Mouse (Mus musculus) CD4-positive, CD25-positive, alpha-beta regulatory T cell, adult 2 months (primary cell): ENCODE results near the gene Pck1.

Experiments
- DNase-seq: peaks from one replicate; pipeline ENCODE4 v3.0.0-alpha.2; 2012; ENCODE audit warnings: low read depth, low spot score

Pck1 gene

GRCm38 (mm10) chr2:173173521-173174511 lies 21.0 kb downstream of the Pck1 start:
- peak; percentile 89 for DNase-seq

DNA sequence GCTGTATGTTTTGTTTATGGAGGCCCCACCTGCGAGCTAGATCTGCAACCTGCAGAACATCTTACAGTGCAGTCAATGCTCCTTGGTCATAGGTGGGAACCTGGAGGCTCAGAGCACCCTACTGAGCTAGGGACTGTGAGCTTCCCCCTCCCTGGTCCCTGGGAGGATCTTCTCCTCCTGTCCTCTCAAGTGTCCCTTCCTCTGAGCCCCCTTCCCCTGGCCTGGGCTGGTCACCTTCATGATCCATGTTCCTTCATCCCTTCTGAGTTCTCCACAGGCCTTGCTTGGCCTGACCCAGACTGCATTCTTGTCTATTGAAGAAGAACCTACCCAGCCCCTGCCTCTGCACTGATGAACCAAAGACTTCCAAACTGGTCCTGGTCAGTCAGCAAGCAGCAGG lies 21.7 kb downstream of the Pck1 start:
- no peak for DNase-seq

- no peak for DNase-seq
These were observed 22.9 kb downstream of the Pck1 start for GRCm38 (mm10) chr2:173175703-173176102.

DNA sequence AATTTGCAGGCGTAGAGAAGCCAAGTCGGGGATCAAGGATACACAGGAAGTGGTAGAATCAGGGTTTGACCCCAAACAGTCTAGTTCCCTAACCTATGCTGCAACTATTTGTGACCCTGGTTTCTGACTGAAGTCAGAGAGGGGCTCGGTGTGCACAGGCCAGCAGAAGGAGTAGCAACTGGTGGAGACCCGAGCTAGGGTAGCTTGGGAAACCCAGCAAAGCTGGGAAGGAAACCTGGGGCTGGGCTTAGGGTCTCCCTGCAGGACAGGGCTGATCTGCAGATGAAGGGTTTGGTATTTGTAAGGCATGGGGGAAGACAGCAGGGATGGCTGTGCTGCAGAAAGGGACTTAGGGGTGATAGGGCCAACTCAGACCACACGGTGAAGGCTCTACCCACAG lies 24.6 kb downstream of the Pck1 start:
- DNase-seq = no peak

DNA sequence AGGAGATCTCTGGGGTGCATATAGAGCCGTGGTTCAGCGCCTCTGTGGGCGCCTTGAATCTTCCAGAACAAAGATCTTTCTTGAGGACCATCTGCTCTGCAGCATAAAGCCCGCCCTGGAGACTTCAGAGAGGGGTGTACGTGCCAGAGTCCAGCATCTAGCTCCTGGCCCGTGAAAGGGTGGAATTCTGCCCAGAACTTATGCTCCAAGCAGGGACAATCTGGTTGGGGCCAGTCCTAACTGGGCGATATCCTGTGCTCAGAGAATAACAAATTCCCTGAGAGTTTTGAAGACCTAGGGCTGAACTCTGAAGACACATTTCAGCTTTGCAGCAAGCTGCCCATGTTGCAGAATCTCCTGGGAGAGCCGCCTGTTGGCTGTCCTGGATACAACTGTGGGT lies 25.1 kb downstream of the Pck1 start:
- no peak for DNase-seq

- no peak for DNase-seq
These were observed 26.2 kb downstream of the Pck1 start for GRCm38 (mm10) chr2:173179046-173179445.

DNA sequence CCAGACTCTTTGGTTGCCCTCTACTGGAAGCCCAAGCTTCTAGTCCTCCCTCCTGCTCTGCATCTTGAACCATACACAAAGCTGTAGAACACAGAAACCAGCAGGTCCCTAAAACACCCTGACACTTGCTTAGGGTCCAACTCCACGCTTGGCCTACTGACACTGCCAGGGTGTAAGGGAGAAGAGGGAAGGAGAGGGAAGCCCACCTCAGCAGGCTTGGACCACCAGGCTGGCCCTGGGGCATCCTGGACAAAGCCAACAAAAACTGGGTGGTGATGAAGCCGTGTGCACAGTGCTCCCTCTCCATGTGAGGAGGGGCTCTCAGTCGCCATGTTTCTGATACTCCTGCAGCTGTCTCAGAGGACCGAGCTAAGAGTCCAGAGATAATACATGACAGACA lies 27.2 kb downstream of the Pck1 start:
- DNase-seq = no peak

- DNase-seq = no peak
These were observed 28.0 kb downstream of the Pck1 start for GRCm38 (mm10) chr2:173180721-173181388.

- no peak for DNase-seq
These were observed 28.6 kb downstream of the Pck1 start for GRCm38 (mm10) chr2:173181486-173181885.

DNA sequence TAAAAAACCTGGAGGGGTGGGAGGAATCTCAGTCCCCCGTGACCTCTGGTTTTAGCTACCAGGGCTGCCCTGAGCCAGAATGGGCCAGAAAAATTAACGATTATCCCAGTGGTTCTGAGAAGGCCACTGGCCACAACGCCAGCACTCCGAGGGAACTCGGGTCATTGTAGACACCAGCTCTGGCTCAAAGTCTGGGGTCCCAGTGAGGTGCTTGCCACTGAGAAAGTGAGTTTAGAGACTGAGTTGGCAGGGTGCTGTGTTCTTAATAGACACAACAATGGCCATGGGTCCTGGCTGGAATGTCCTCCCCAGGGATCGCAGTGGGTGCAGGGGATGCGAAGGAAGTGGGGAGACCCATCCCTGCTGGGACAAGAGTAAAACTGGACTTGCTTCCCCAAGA lies 29.1 kb downstream of the Pck1 start:
- DNase-seq = no peak

GRCm38 (mm10) chr2:173182796-173183195 lies 29.9 kb downstream of the Pck1 start:
- DNase-seq = no peak

DNA sequence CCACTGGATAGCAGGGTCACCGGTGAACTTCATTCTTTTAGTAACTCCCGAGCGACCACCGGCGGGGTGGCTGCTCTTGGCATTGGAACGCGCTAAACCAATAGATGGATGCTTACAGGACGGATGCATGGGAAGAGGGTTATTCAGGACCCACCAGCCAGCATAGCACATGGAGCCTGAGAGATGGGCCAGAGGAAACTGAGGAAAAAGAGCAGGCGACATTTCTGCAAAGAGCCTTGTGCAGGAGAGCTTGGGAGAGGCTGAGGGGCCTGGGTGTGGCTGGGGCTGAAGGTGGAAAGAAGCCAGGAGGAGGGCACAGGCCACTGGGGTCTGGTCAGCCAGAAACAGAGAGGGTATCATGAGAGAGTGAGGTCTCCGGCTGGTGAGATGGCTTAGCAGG lies 30.5 kb downstream of the Pck1 start:
- DNase-seq = no peak

DNA sequence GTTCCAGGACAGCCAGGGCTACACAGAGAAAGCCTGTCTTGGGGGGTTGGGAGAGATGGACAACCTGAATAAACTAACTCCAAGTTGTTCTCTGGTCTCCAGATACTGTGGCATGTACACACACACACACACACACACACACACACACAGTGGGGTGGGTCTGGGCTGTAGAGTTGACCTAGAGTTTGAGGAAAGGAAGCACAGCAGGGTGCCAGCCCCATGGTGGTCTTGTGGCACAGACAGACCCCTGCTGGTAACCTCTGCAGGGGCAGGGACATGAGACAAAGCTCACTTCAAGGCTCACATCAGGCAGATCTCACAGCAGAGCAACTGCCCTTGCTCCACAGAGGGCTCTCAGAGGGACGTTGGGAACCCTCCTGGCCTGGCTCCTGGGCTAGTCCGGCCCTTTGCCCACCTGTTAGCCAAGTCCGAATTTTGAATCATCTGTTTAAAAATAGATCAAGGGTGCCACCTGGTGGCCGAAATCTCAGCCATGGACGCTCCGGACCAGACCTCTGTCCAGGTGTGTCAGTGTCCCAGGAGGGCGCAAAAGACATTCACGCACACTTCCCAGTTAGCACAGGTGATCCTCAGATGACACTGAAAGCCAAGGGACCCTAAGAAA lies 31.1 kb downstream of the Pck1 start:
- peak; percentile 68 for DNase-seq

GRCm38 (mm10) chr2:173184475-173185080 lies 31.7 kb downstream of the Pck1 start:
- no peak for DNase-seq

DNA sequence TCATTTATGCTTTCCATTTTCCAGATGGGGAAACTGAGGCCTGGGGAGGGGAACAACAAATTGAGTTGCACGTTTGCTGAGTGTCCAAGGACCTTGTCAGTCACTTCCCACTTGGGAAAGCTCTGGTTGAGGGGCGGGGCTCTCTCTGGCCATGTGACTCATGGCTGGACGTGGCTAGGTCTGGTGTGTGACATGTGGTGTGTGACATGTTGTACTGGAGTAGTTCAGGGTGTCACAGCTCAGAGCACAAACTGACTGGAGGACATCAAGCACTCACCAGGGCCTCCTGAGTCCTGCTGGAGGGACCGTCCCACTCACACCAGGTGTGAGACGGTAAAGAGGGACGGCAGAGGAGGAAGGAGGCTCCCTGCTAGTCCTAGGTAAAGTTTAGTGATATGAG lies 32.4 kb downstream of the Pck1 start:
- no peak for DNase-seq

- peak; percentile 89 for DNase-seq
These were observed 33.4 kb downstream of the Pck1 start for GRCm38 (mm10) chr2:173186047-173186943.

- peak; percentile 50 for DNase-seq
These were observed 34.5 kb downstream of the Pck1 start for GRCm38 (mm10) chr2:173187182-173187855.

- no peak for DNase-seq
These were observed 41.9 kb downstream of the Pck1 start for GRCm38 (mm10) chr2:173194796-173195195.

GRCm38 (mm10) chr2:173202924-173203689 lies 50.3 kb downstream of the Pck1 start:
- no peak for DNase-seq

- DNase-seq = no peak
These were observed 50.9 kb downstream of the Pck1 start for GRCm38 (mm10) chr2:173203726-173204125.
